Mouse (Mus musculus) embryonic facial prominence, embryonic 15.5 days (tissue): ENCODE measurements around the gene Gm7714. TPM values are rescaled to one million over a fixed set of nuclear protein-coding genes. Genes with fewer than 3 reads are reported as not detected.
"Not testable (repeated sequence)": the region's sequence is repeated elsewhere in the genome, so short reads cannot be mapped to it uniquely, and the experiment has no call there.

Source experiments
- ATAC-seq: fragments of 200-750 bp; cut with Nextera tagmentation; 2 replicates; pipeline ENCODE4 v1.8.0; 2017; ENCODE audit warnings: low read depth, moderate TSS enrichment; ENCODE audit not compliant: insufficient number of reproducible peaks, low FRiP score, low TSS enrichment
- H3K27ac ChIP-seq: fragments of 300-500 bp; sonication (generic); replicated peaks from 2 replicates; pipeline ENCODE4 v1.5.1; 2015; ENCODE audit warnings: mild to moderate bottlenecking, inconsistent platforms
- H3K27me3 ChIP-seq: fragments of 300-500 bp; sonication (generic); 2 replicates; pipeline ENCODE4 v1.6.1; 2015; ENCODE audit warnings: inconsistent platforms
- H3K36me3 ChIP-seq: fragments of 300-500 bp; sonication (generic); 2 replicates; pipeline ENCODE4 v1.6.1; 2015; ENCODE audit warnings: mild to moderate bottlenecking, inconsistent platforms
- H3K4me1 ChIP-seq: fragments of 300-500 bp; sonication (generic); 2 replicates; pipeline ENCODE4 v1.6.1; 2015; ENCODE audit warnings: inconsistent platforms
- H3K4me2 ChIP-seq: fragments of 300-500 bp; sonication (generic); replicated peaks from 2 replicates; pipeline ENCODE4 v1.6.1; 2015; ENCODE audit warnings: mild to moderate bottlenecking, inconsistent platforms
- H3K4me3 ChIP-seq: fragments of 300-500 bp; sonication (generic); replicated peaks from 2 replicates; pipeline ENCODE4 v1.5.1; 2015; ENCODE audit warnings: mild to moderate bottlenecking, inconsistent platforms
- H3K9ac ChIP-seq: fragments of 300-500 bp; sonication (generic); 2 replicates; pipeline ENCODE4 v1.6.1; 2015; ENCODE audit warnings: inconsistent platforms
- H3K9me3 ChIP-seq: fragments of 300-500 bp; sonication (generic); replicated peaks from 2 replicates; pipeline ENCODE4 v1.6.1; 2016; ENCODE audit warnings: inconsistent platforms
- WGBS: fragments of 180-500 bp; shearing (Covaris S2); methylation state at CpG from one replicate; pipeline ENCODE4 v1.1.7; 2015; 5-methylcytosine and 5-hydroxymethylcytosine counted together
- polyA plus RNA-seq: library from polyadenylated mRNA; unstranded; fragments of >200 nt; fragmentation: Nextera tagmentation; extraction: Ambion mirVana; gene quantifications from 2 replicates; pipeline ENCODE4 v1.2.1, GENCODE M21; 2015

Gm7714 gene
- not detected in 2 replicates for polyA plus RNA-seq

DNA sequence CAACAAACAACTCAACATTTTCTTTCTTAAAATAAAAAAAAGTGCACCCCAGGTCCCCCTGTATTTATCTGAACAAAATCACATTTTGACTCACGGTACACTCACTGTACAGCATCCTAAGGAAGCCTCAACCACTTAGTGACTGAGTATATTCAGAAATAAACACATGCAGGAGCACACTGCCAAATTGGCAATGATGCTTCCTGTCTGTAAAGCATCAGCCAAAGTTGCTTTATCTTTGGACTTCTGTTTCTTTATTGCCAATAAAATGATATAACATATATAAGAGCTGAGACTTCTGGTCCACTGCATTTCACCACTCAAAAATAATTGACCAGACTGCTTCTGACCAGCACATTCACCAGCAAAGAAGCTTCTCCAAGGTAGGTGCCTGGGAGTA lies at the start of gene Gm7714:
Gm7714 (plus strand) TSS at position 301 of the 400 bp plus-strand sequence.
- H3K9me3 ChIP-seq, result no peaks in the 10 kb centered on the region
- WGBS, result 76% methylated on average over 1 of the region's 1 CpGs
- H3K27ac ChIP-seq, result no peak within 1 kb of the TSS
- H3K4me1 ChIP-seq, result no peaks in the 10 kb centered on the region
- H3K9ac ChIP-seq, result no peak within 1 kb of the TSS
- no peaks in the 10 kb centered on the region for H3K36me3 ChIP-seq
- no peak within 1 kb of the TSS for H3K4me3 ChIP-seq
- no peak within 1 kb of the TSS for H3K4me2 ChIP-seq
- ATAC-seq, result no peak
- no peaks in the 10 kb centered on the region for H3K27me3 ChIP-seq

DNA sequence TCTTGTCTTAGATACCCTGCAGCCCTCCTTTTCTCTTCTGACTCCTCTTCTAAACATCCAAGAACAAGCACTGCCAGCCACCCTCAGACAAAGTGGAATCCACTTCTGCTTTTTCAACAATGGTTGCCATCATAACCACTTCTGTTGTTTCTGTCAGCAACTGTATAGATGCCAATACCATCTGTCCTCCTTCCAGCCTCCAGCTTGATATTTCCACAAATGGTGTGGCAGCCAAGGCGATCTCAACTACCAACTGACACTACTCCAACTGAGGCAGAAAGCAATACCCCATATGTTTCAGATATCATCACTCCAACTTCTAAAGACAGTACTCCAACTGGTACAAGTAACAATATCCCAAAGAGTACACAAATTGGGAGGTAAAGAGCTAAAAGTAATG lies 12.2 kb upstream of the Gm7714 start:
- WGBS, result 86% methylated on average over 1 of the region's 1 CpGs
- Histone ChIP-seq H3K4me3 (no peak overlapping the region), H3K27ac (no peak overlapping the region), H3K4me2 (no peak overlapping the region), H3K27me3 (no peaks in the 10 kb centered on the region), H3K36me3 (no peaks in the 10 kb centered on the region), H3K9me3 (no peaks in the 10 kb centered on the region), H3K9ac (no peak overlapping the region), H3K4me1 (no peaks in the 10 kb centered on the region)
- ATAC-seq, result no peak

DNA sequence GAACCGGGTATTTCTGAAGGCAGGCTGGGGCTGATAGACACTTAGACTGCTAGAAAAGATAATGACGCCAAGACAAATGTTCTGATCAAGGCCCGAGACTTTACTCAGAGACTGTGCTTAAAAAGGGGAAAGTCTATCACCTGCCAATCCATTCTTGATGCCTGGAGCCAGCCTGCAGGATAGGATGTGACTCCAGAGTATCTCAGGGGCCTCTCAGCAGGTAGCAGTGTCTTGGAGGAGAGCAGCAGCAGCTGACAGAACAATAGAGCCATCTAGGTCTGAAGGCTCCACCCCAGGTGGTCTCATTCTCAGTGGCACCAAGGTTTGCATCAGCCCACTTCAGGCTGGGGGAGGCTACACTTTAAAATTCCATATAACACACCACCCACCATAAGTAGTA lies 42.6 kb downstream of the Gm7714 start:
- H3K4me1 ChIP-seq, H3K4me3 ChIP-seq, ATAC-seq, H3K9me3 ChIP-seq, H3K27ac ChIP-seq, H3K9ac ChIP-seq, H3K36me3 ChIP-seq, H3K4me2 ChIP-seq, H3K27me3 ChIP-seq: not testable (repeated sequence)
- WGBS, result 66% methylated on average over 3 of the region's 3 CpGs

DNA sequence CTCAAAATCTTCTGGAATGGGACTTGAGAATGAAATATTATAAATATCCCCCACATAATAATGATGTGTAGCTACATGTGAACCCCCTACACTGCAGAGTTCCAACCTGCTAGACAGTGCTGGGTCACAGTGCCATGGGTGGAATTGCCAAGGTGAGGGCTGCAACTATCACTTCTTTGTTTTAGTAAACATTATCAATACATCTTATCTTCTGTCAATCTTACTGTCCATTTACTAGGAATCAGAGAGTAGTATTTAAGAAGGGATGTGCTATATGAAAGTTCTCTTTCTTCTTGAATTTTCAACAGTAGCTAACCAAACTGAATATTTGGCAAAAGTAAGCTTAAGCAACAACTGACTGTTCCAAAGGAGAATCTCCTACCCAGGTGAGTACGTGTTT lies 48.3 kb downstream of the Gm7714 start, which contains the start of gene Prol1:
Prol1 (plus strand) TSS at position 301 of the 400 bp plus-strand sequence.
- H3K36me3 ChIP-seq, result no peaks in the 10 kb centered on the region
- 96% methylated on average over 1 of the region's 1 CpGs for WGBS
- H3K27me3 ChIP-seq, result no peaks in the 10 kb centered on the region
- no peak within 1 kb of the TSS for H3K9ac ChIP-seq
- no peak within 1 kb of the TSS for H3K4me3 ChIP-seq
- H3K9me3 ChIP-seq, result no peaks in the 10 kb centered on the region
- no peak for ATAC-seq
- H3K4me2 ChIP-seq, result no peak within 1 kb of the TSS
- no peaks in the 10 kb centered on the region for H3K4me1 ChIP-seq
- no peak within 1 kb of the TSS for H3K27ac ChIP-seq

Other genes starting within 250 kb of the Gm7714 start
- 0.43 TPM in 1 of 2 replicates, not detected in the other for gene Smr2, start 182.4 kb upstream of the Gm7714 start, polyA plus RNA-seq
- not detected in 2 replicates for gene Gm11116, start 157.4 kb upstream of the Gm7714 start, polyA plus RNA-seq
- not detected in 2 replicates for gene Gm11115, start 114.8 kb upstream of the Gm7714 start, polyA plus RNA-seq
- gene Prol1, start 48.4 kb downstream of the Gm7714 start, polyA plus RNA-seq, result not detected in 2 replicates
- not detected in 2 replicates for gene Amtn, start 107.2 kb downstream of the Gm7714 start, polyA plus RNA-seq
- gene Ambn, start 187.1 kb downstream of the Gm7714 start, polyA plus RNA-seq, result 6.1 and 6.9 TPM in 2 replicates
- gene Enam, start 219.1 kb downstream of the Gm7714 start, polyA plus RNA-seq, result 0.05 TPM in 1 of 2 replicates, not detected in the other